ENCODE assay signal across 9 mouse cellular contexts in genomic region chr11:116294319-116294718, GRCm38 (mm10). TPM values are rescaled to one million over a fixed set of nuclear protein-coding genes. Genes with fewer than 3 reads are reported as not detected.
DNase-seq lines count a peak whose midpoint lies in the region; ATAC-seq and TF ChIP-seq lines count a peak whose summit lies in the region.
"Had no signal": no experiment of that assay in that cellular context is flagged by ENCODE, and none has a peak within 500 bp of the region (broad histone marks: within the 10 kb centered on the region; RNA-seq: fewer than 3 reads in every experiment).

No protein-coding gene starts in this region.

- H3K36me3 ChIP-seq in kidney, adult 2 months (ENCODE audit: control insufficient read depth, insufficient read depth, low read length), result no peaks in the 10 kb centered on the region
- H3K36me3 ChIP-seq in kidney, embryonic 15.5 days, result peaks cover 84% of the 10 kb centered on the region
- peaks cover 38% of the 10 kb centered on the region for H3K36me3 ChIP-seq in E14TG2a.4 (ENCODE audit: insufficient read depth, low read length)
- H3K36me3 ChIP-seq in forebrain, embryonic 15.5 days, result peaks cover 72% of the 10 kb centered on the region
- H3K36me3 ChIP-seq in midbrain, embryonic 13.5 days, result peaks cover 96% of the 10 kb centered on the region

- no peak overlapping the region for H3K27ac ChIP-seq in kidney, adult 2 months (ENCODE audit: insufficient read depth, low read depth, low read length)
- no peak overlapping the region for H3K27ac ChIP-seq in kidney, embryonic 15.5 days
- H3K27ac ChIP-seq in forebrain, embryonic 15.5 days (replicated peaks), result no peak overlapping the region
- no peak overlapping the region for H3K27ac ChIP-seq in midbrain, embryonic 13.5 days

- H3K4me2 ChIP-seq in kidney, embryonic 15.5 days, result no peak overlapping the region
- no peak overlapping the region for H3K4me2 ChIP-seq in forebrain, embryonic 15.5 days (replicated peaks)
- no peak overlapping the region for H3K4me2 ChIP-seq in midbrain, embryonic 13.5 days (replicated peaks)

- no peak for TF ChIP-seq POLR2A in kidney, adult 2 months (IDR thresholded peaks at IDR 0.05; ENCODE audit: low read depth, low read length)

- no peak overlapping the region for H3K9ac ChIP-seq in kidney, embryonic 15.5 days
- no peak overlapping the region for H3K9ac ChIP-seq in forebrain, embryonic 15.5 days (replicated peaks)
- no peak overlapping the region for H3K9ac ChIP-seq in midbrain, embryonic 13.5 days (replicated peaks)

- H3K4me1 ChIP-seq in kidney, adult 2 months (ENCODE audit: control insufficient read depth, insufficient read depth, low read length), result no peaks in the 10 kb centered on the region
- 0 out of 2 replicates have a peak, but pooled peaks cover 2% of the 10 kb centered on the region for H3K4me1 ChIP-seq in kidney, embryonic 15.5 days
- H3K4me1 ChIP-seq in E14TG2a.4 (replicated peaks; ENCODE audit: low read depth, low read length), result peaks cover 43% of the 10 kb centered on the region
- no peaks in the 10 kb centered on the region for H3K4me1 ChIP-seq in forebrain, embryonic 15.5 days
- H3K4me1 ChIP-seq in midbrain, embryonic 13.5 days (replicated peaks), result no peaks in the 10 kb centered on the region

- no peak; the same call in 1 of the 2 replicates for ATAC-seq in kidney, embryonic 15.5 days (replicated peaks; ENCODE audit: low FRiP score)
- ATAC-seq in forebrain, embryonic 15.5 days (replicated peaks), result 0 out of 2 replicates have a peak, but pooled peaks have one; percentile 37
- peak; percentile 22; the same call in 1 of the 2 replicates for ATAC-seq in midbrain, embryonic 13.5 days
- ATAC-seq in monocyte, adult 5-6 weeks (replicated peaks; ENCODE audit: insufficient number of reproducible peaks, low FRiP score, low TSS enrichment, poor library complexity, severe bottlenecking), result no peak

- WGBS in kidney, adult 2 months, result 22% methylated on average over 5 of the region's 5 CpGs
- WGBS in kidney, embryonic 15.5 days, result 23% methylated on average over 5 of the region's 5 CpGs
- 33% methylated on average over 5 of the region's 5 CpGs for WGBS in forebrain, embryonic 15.5 days
- WGBS in midbrain, embryonic 13.5 days, result 33% methylated on average over 5 of the region's 5 CpGs

- H3K27me3 ChIP-seq in kidney, adult 2 months (replicated peaks; ENCODE audit: control insufficient read depth, insufficient read depth, low read length), result no peaks in the 10 kb centered on the region
- H3K27me3 ChIP-seq in kidney, embryonic 15.5 days, result no peaks in the 10 kb centered on the region
- no peaks in the 10 kb centered on the region for H3K27me3 ChIP-seq in E14TG2a.4 (ENCODE audit: insufficient read depth, low read length)
- H3K27me3 ChIP-seq in forebrain, embryonic 15.5 days, result no peaks in the 10 kb centered on the region
- H3K27me3 ChIP-seq in midbrain, embryonic 13.5 days, result no peaks in the 10 kb centered on the region

- TF ChIP-seq CTCF in kidney, adult 2 months (conservative IDR thresholded peaks at IDR 0.05; ENCODE audit: insufficient read depth, insufficient read length, low read depth, low read length), result peak; percentile 79
- TF ChIP-seq CTCF in E14TG2a.4 (conservative IDR thresholded peaks at IDR 0.05; ENCODE audit: low read length), result peak; percentile 78

- DNase-seq in kidney, adult 2 months, result peak; percentile 70
- peak; percentile 41 for DNase-seq in adrenal gland, adult 2 months
- DNase-seq in kidney, postnatal 36 days, result peak; percentile 64 to 81

- no peaks in the 10 kb centered on the region for H3K9me3 ChIP-seq in kidney, embryonic 15.5 days (replicated peaks)
- H3K9me3 ChIP-seq in E14TG2a.4 (ENCODE audit: low read length), result no peaks in the 10 kb centered on the region
- H3K9me3 ChIP-seq in forebrain, embryonic 15.5 days, result no peaks in the 10 kb centered on the region
- H3K9me3 ChIP-seq in midbrain, embryonic 13.5 days, result no peaks in the 10 kb centered on the region

- no peak overlapping the region for H3K4me3 ChIP-seq in kidney, adult 2 months (ENCODE audit: insufficient read depth, low read depth, low read length)
- H3K4me3 ChIP-seq in kidney, embryonic 15.5 days (replicated peaks), result no peak overlapping the region
- no peak overlapping the region for H3K4me3 ChIP-seq in E14TG2a.4 (replicated peaks; ENCODE audit: low read length)
- H3K4me3 ChIP-seq in forebrain, embryonic 15.5 days, result no peak overlapping the region
- no peak overlapping the region for H3K4me3 ChIP-seq in midbrain, embryonic 13.5 days (replicated peaks)

RNA-seq across cellular contexts. Expression of gene Exoc7, which starts 12.7 kb away (rescaled TPM):
- polyA plus RNA-seq in kidney, adult 2 months (2012; rRNA removed), result 33.2 and 33.5 TPM in 2 replicates
- 61.8 and 64.0 TPM in 2 replicates for polyA plus RNA-seq in kidney, embryonic 15.5 days (2015; fragmentation: Nextera tagmentation; extraction: Ambion mirVana)
- 10 to 100 TPM; 64.9 to 67.6 TPM for total RNA-seq in adrenal gland, adult 2 months (2021)
- 21.8 and 26.7 TPM in 2 replicates for polyA plus RNA-seq in adrenal gland, adult 2 months (2012; rRNA removed)
- 109 and 114 TPM in 2 replicates for polyA plus RNA-seq in forebrain, embryonic 15.5 days (2015; fragmentation: Nextera tagmentation; extraction: Ambion mirVana)
- 92.0 and 104 TPM in 2 replicates for polyA plus RNA-seq in midbrain, embryonic 13.5 days (2015; fragmentation: Nextera tagmentation; extraction: Ambion mirVana)
- total RNA-seq in monocyte, adult 5-6 weeks (2017), result 39.7 to 67.5 TPM (median 48.1 TPM) in 3 replicates

RNA-seq across cellular contexts. Expression of gene Galr2, which starts 13.6 kb away (rescaled TPM):
- 3.3 and 5.3 TPM in 2 replicates for polyA plus RNA-seq in kidney, adult 2 months (2012; rRNA removed)
- 0.22 and 0.32 TPM in 2 replicates for polyA plus RNA-seq in kidney, embryonic 15.5 days (2015; fragmentation: Nextera tagmentation; extraction: Ambion mirVana)
- under 1 TPM in 1 of 2 experiments, not detected in 1; 0.24 TPM for total RNA-seq in adrenal gland, adult 2 months (2021)
- 0.90 and 1.1 TPM in 2 replicates for polyA plus RNA-seq in adrenal gland, adult 2 months (2012; rRNA removed)
- polyA plus RNA-seq in forebrain, embryonic 15.5 days (2015; fragmentation: Nextera tagmentation; extraction: Ambion mirVana), result 0.29 TPM in 1 of 2 replicates, not detected in the other
- polyA plus RNA-seq in midbrain, embryonic 13.5 days (2015; fragmentation: Nextera tagmentation; extraction: Ambion mirVana), result 0.22 and 0.26 TPM in 2 replicates
- not detected in 3 replicates for total RNA-seq in monocyte, adult 5-6 weeks (2017)
- total RNA-seq: neutrophil, adult 5-6 weeks had no signal

RNA-seq across cellular contexts. Expression of gene Srp68, which starts 20.3 kb away (rescaled TPM):
- polyA plus RNA-seq in kidney, adult 2 months (2012; rRNA removed), result 53.7 and 53.8 TPM in 2 replicates
- 91.3 and 96.5 TPM in 2 replicates for polyA plus RNA-seq in kidney, embryonic 15.5 days (2015; fragmentation: Nextera tagmentation; extraction: Ambion mirVana)
- 10 to 100 TPM; 70.0 to 77.0 TPM for total RNA-seq in adrenal gland, adult 2 months (2021)
- polyA plus RNA-seq in adrenal gland, adult 2 months (2012; rRNA removed), result 21.4 and 27.6 TPM in 2 replicates
- polyA plus RNA-seq in forebrain, embryonic 15.5 days (2015; fragmentation: Nextera tagmentation; extraction: Ambion mirVana), result 68.9 and 71.5 TPM in 2 replicates
- polyA plus RNA-seq in midbrain, embryonic 13.5 days (2015; fragmentation: Nextera tagmentation; extraction: Ambion mirVana), result 63.4 and 68.5 TPM in 2 replicates
- 18.0 to 34.3 TPM (median 25.7 TPM) in 3 replicates for total RNA-seq in monocyte, adult 5-6 weeks (2017)

RNA-seq across cellular contexts. Expression of gene Foxj1, which starts 40.9 kb away (rescaled TPM):
- polyA plus RNA-seq in kidney, adult 2 months (2012; rRNA removed), result 0.80 and 1.0 TPM in 2 replicates
- polyA plus RNA-seq in kidney, embryonic 15.5 days (2015; fragmentation: Nextera tagmentation; extraction: Ambion mirVana), result 2.9 TPM in 2 replicates
- under 1 TPM in 1 of 2 experiments, not detected in 1; 0.14 TPM for total RNA-seq in adrenal gland, adult 2 months (2021)
- polyA plus RNA-seq in adrenal gland, adult 2 months (2012; rRNA removed), result 0.19 and 0.26 TPM in 2 replicates
- 9.5 and 14.7 TPM in 2 replicates for polyA plus RNA-seq in forebrain, embryonic 15.5 days (2015; fragmentation: Nextera tagmentation; extraction: Ambion mirVana)
- 6.2 and 12.4 TPM in 2 replicates for polyA plus RNA-seq in midbrain, embryonic 13.5 days (2015; fragmentation: Nextera tagmentation; extraction: Ambion mirVana)
- 0.19 to 0.39 TPM in 2 of 3 replicates, not detected in the other for total RNA-seq in monocyte, adult 5-6 weeks (2017)
- total RNA-seq: neutrophil, adult 5-6 weeks had no signal

RNA-seq across cellular contexts. Expression of gene Evpl, which starts 56.4 kb away (rescaled TPM):
- 6.8 and 7.1 TPM in 2 replicates for polyA plus RNA-seq in kidney, adult 2 months (2012; rRNA removed)
- polyA plus RNA-seq in kidney, embryonic 15.5 days (2015; fragmentation: Nextera tagmentation; extraction: Ambion mirVana), result 2.8 and 2.9 TPM in 2 replicates
- total RNA-seq in adrenal gland, adult 2 months (2021), result 1 to 10 TPM in 1 of 2 experiments, under 1 TPM in 1; 0.43 to 1.8 TPM
- polyA plus RNA-seq in adrenal gland, adult 2 months (2012; rRNA removed), result 0.49 and 0.57 TPM in 2 replicates
- polyA plus RNA-seq in forebrain, embryonic 15.5 days (2015; fragmentation: Nextera tagmentation; extraction: Ambion mirVana), result 0.19 and 0.33 TPM in 2 replicates
- 0.28 and 0.30 TPM in 2 replicates for polyA plus RNA-seq in midbrain, embryonic 13.5 days (2015; fragmentation: Nextera tagmentation; extraction: Ambion mirVana)
- 0.21 TPM in 1 of 3 replicates, not detected in the others for total RNA-seq in monocyte, adult 5-6 weeks (2017)

Comparison
In these comparisons a context has a peak if more than half of its experiments do, and no peak if none do; other contexts are left out.
1. ATAC-seq: peak in forebrain, embryonic 15.5 days (single experiment) and midbrain, embryonic 13.5 days (single experiment); none in kidney, embryonic 15.5 days (single experiment) and monocyte, adult 5-6 weeks (single experiment).
2. Peak in every context shown above with its lines, with median percentiles within 50 percentile points of each other: DNase-seq.